10 mouse cellular contexts compared by ENCODE assay signal in the genomic region with DNA sequence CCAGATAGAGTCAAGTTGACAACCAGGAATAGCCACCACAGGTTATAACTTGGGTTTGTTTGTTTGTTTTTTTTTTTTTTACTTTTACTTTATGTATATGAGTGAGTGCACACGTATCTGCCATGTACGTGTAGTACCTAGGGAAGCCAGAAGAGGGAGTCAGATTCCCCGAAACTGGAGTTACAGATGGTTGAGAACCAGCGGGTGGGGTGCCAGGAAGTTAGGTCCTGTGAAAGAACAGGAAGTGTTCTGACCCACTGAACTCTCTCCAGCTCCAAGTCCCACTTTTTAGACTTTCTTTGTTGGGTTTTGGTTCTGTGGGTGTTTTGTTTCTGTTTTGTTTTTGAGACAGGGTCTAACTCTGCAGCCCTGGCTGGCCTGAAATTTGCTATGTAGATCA. TPM values are rescaled to one million over a fixed set of nuclear protein-coding genes. Genes with fewer than 3 reads are reported as not detected.
DNase-seq lines count a peak whose midpoint lies in the region; ATAC-seq lines count a peak whose summit lies in the region.
"Had no signal": no experiment of that assay in that cellular context is flagged by ENCODE, and none has a peak within 500 bp of the region (broad histone marks: within the 10 kb centered on the region; RNA-seq: fewer than 3 reads in every experiment).

No protein-coding gene starts in this region.

- no peaks in the 10 kb centered on the region for H3K27me3 ChIP-seq in limb, embryonic 11.5 days (ENCODE audit: control insufficient read depth, insufficient read depth, low read length)
- no peaks in the 10 kb centered on the region for H3K27me3 ChIP-seq in limb, embryonic 10.5 days (ENCODE audit: low read depth, poor library complexity, severe bottlenecking)
- H3K27me3 ChIP-seq in splenic B cell, adult 2 months (ENCODE audit: control insufficient read depth, insufficient read depth, low read length, poor library complexity, severe bottlenecking), result no peaks in the 10 kb centered on the region
- H3K27me3 ChIP-seq: neural tube, embryonic 12.5 days had no signal

- H3K9me3 ChIP-seq in limb, embryonic 11.5 days (ENCODE audit: control insufficient read depth, low read length), result no peaks in the 10 kb centered on the region
- H3K9me3 ChIP-seq in limb, embryonic 10.5 days (replicated peaks), result no peaks in the 10 kb centered on the region
- H3K9me3 ChIP-seq: neural tube, embryonic 12.5 days had no signal

- H3K4me1 ChIP-seq in limb, embryonic 11.5 days (ENCODE audit: control insufficient read depth, insufficient read depth, low read length), result no peaks in the 10 kb centered on the region
- no peaks in the 10 kb centered on the region for H3K4me1 ChIP-seq in limb, embryonic 10.5 days
- H3K4me1 ChIP-seq: neural tube, embryonic 12.5 days had no signal

- H3K4me2 ChIP-seq in limb, embryonic 11.5 days (ENCODE audit: low read depth, severe bottlenecking), result no peak overlapping the region
- H3K4me2 ChIP-seq: neural tube, embryonic 12.5 days had no signal

- no peak overlapping the region for H3K4me3 ChIP-seq in limb, embryonic 11.5 days (ENCODE audit: low read depth, low read length)
- H3K4me3 ChIP-seq in limb, embryonic 10.5 days, result no peak overlapping the region
- H3K4me3 ChIP-seq: neural tube, embryonic 12.5 days had no signal

- ATAC-seq in limb, embryonic 11.5 days (ENCODE audit: insufficient number of reproducible peaks, low FRiP score, low TSS enrichment, low read depth), result no peak

- H3K36me3 ChIP-seq in limb, embryonic 11.5 days (ENCODE audit: control insufficient read depth, insufficient read depth, low read length), result no peaks in the 10 kb centered on the region
- H3K36me3 ChIP-seq in limb, embryonic 10.5 days, result peaks cover 35% of the 10 kb centered on the region
- H3K36me3 ChIP-seq in splenic B cell, adult 2 months (ENCODE audit: control insufficient read depth, insufficient read depth, low read length, poor library complexity, severe bottlenecking), result peaks cover 3% of the 10 kb centered on the region; the same call in 1 of the 2 replicates

- WGBS in limb, embryonic 11.5 days, result 36% methylated on average over 4 of the region's 4 CpGs
- 30% methylated on average over 4 of the region's 4 CpGs for WGBS in limb, embryonic 10.5 days

- DNase-seq in adrenal gland, postnatal 14 days, result peak; percentile 48
- no peak for DNase-seq in adrenal gland, postnatal 10 days
- peak; percentile 32 for DNase-seq in limb, embryonic 11.5 days (ENCODE audit: low spot score)
- DNase-seq in limb, embryonic 10.5 days (ENCODE audit: low spot score), result no peak
- DNase-seq in kidney, postnatal 4 days, result peak; percentile 12 to 55
- DNase-seq in splenic B cell, adult 2 months (ENCODE audit: low read depth, low spot score), result peak; percentile 68
- no peak for DNase-seq in urinary bladder, postnatal 14 days (ENCODE audit: low spot score)
- no peak for DNase-seq in right cerebral cortex, postnatal 14 days

- no peak overlapping the region for H3K27ac ChIP-seq in limb, embryonic 11.5 days (replicated peaks; ENCODE audit: low read depth, low read length)
- H3K27ac ChIP-seq in limb, embryonic 10.5 days, result no peak overlapping the region
- H3K27ac ChIP-seq: neural tube, embryonic 12.5 days had no signal

- no peak overlapping the region for H3K9ac ChIP-seq in limb, embryonic 11.5 days (ENCODE audit: low read length)
- H3K9ac ChIP-seq: neural tube, embryonic 12.5 days had no signal

RNA-seq across cellular contexts. Expression of gene Klhl12, which starts 19.9 kb away (rescaled TPM):
- 18.6 and 19.5 TPM in 2 replicates for total RNA-seq in adrenal gland, postnatal 14 days (2021)
- total RNA-seq in adrenal gland, postnatal 10 days (2021), result 10 to 100 TPM; 16.4 to 22.3 TPM
- polyA plus RNA-seq in limb, embryonic 11.5 days (2014; fragmentation: Nextera tagmentation; extraction: Ambion mirVana), result 37.3 and 41.7 TPM in 2 replicates
- polyA plus RNA-seq in limb, embryonic 10.5 days (2016; fragmentation: Nextera tagmentation; extraction: Ambion mirVana), result 41.6 and 43.7 TPM in 2 replicates

RNA-seq across cellular contexts. Expression of gene Adipor1, which starts 20.2 kb away (rescaled TPM):
- 119 and 126 TPM in 2 replicates for total RNA-seq in adrenal gland, postnatal 14 days (2021)
- 100 to 1,000 TPM; 114 to 116 TPM for total RNA-seq in adrenal gland, postnatal 10 days (2021)
- 91.9 and 93.2 TPM in 2 replicates for polyA plus RNA-seq in limb, embryonic 11.5 days (2014; fragmentation: Nextera tagmentation; extraction: Ambion mirVana)
- polyA plus RNA-seq in limb, embryonic 10.5 days (2016; fragmentation: Nextera tagmentation; extraction: Ambion mirVana), result 79.8 and 85.0 TPM in 2 replicates

RNA-seq across cellular contexts. Expression of gene Cyb5r1, which starts 30.1 kb away (rescaled TPM):
- 27.4 and 28.0 TPM in 2 replicates for total RNA-seq in adrenal gland, postnatal 14 days (2021)
- 10 to 100 TPM; 21.0 to 33.0 TPM for total RNA-seq in adrenal gland, postnatal 10 days (2021)
- polyA plus RNA-seq in limb, embryonic 11.5 days (2014; fragmentation: Nextera tagmentation; extraction: Ambion mirVana), result 33.5 and 36.1 TPM in 2 replicates
- polyA plus RNA-seq in limb, embryonic 10.5 days (2016; fragmentation: Nextera tagmentation; extraction: Ambion mirVana), result 41.6 and 44.4 TPM in 2 replicates

RNA-seq across cellular contexts. Expression of gene 4933406M09Rik, which starts 49.7 kb away (rescaled TPM):
- total RNA-seq in adrenal gland, postnatal 14 days (2021), result not detected in 2 replicates
- not detected for total RNA-seq in adrenal gland, postnatal 10 days (2021)
- polyA plus RNA-seq in limb, embryonic 11.5 days (2014; fragmentation: Nextera tagmentation; extraction: Ambion mirVana), result not detected in 2 replicates
- not detected in 2 replicates for polyA plus RNA-seq in limb, embryonic 10.5 days (2016; fragmentation: Nextera tagmentation; extraction: Ambion mirVana)
- polyA plus RNA-seq: heart, embryonic 14.5 days; neural tube, embryonic 12.5 days had no signal

RNA-seq across cellular contexts. Expression of gene Rabif, which starts 59.0 kb away (rescaled TPM):
- 26.4 and 29.9 TPM in 2 replicates for total RNA-seq in adrenal gland, postnatal 14 days (2021)
- total RNA-seq in adrenal gland, postnatal 10 days (2021), result 10 to 100 TPM; 22.6 to 26.6 TPM
- 38.3 and 39.1 TPM in 2 replicates for polyA plus RNA-seq in limb, embryonic 11.5 days (2014; fragmentation: Nextera tagmentation; extraction: Ambion mirVana)
- 36.6 and 38.2 TPM in 2 replicates for polyA plus RNA-seq in limb, embryonic 10.5 days (2016; fragmentation: Nextera tagmentation; extraction: Ambion mirVana)

Comparison
In these comparisons a context has a peak if more than half of its experiments do, and no peak if none do; other contexts are left out.
1. DNase-seq: peak in adrenal gland, postnatal 14 days (single experiment), limb, embryonic 11.5 days (single experiment), kidney, postnatal 4 days (2 of 2) and splenic B cell, adult 2 months (single experiment); none in adrenal gland, postnatal 10 days (single experiment), limb, embryonic 10.5 days (single experiment), urinary bladder, postnatal 14 days (single experiment) and right cerebral cortex, postnatal 14 days (single experiment).